Mouse (Mus musculus) right cerebral cortex, postnatal 4 days (tissue): ENCODE measurements at regions not wholly inside any gene's neighbourhood (a gene's known extent, or its start where the extent isn't known, plus 50 kb on each side); places are given as distances from the start of the nearest gene placed in this dataset.
"Not testable (repeated sequence)": the region's sequence is repeated elsewhere in the genome, so short reads cannot be mapped to it uniquely, and the experiment has no call there.

Experiments
- DNase-seq: peaks from one replicate; pipeline ENCODE4 v3.0.0-alpha.2; 2022

GRCm38 (mm10) chr6:143439484-143439883 is 272.5 kb downstream of the Etnk1 start:
- no peak for DNase-seq

GRCm38 (mm10) chr6:143440237-143440950 is 273.4 kb downstream of the Etnk1 start:
- DNase-seq, result no peak

GRCm38 (mm10) chr6:143442361-143442760 is 275.3 kb downstream of the Etnk1 start:
- no peak for DNase-seq

- no peak for DNase-seq
These were observed 276.4 kb downstream of the Etnk1 start for GRCm38 (mm10) chr6:143443446-143443845.

GRCm38 (mm10) chr6:143444782-143445181 is 277.8 kb downstream of the Etnk1 start:
- no peak for DNase-seq

GRCm38 (mm10) chr6:143445834-143446552 is 279.0 kb downstream of the Etnk1 start:
- DNase-seq, result no peak

GRCm38 (mm10) chr6:143447060-143447459 is 280.0 kb downstream of the Etnk1 start:
- DNase-seq, result no peak

- no peak for DNase-seq
These were observed 282.1 kb downstream of the Etnk1 start for GRCm38 (mm10) chr6:143449071-143449470.

- no peak for DNase-seq
These were observed 284.8 kb downstream of the Etnk1 start for GRCm38 (mm10) chr6:143451869-143452268.

- no peak for DNase-seq
These were observed 287.7 kb downstream of the Etnk1 start for GRCm38 (mm10) chr6:143454695-143455218.

- DNase-seq, result no peak
These were observed 298.0 kb downstream of the Etnk1 start for GRCm38 (mm10) chr6:143464907-143465537.

GRCm38 (mm10) chr6:143472676-143473075 is 305.7 kb downstream of the Etnk1 start:
- not testable (repeated sequence) for DNase-seq

GRCm38 (mm10) chr6:143474396-143474795 is 307.4 kb downstream of the Etnk1 start:
- DNase-seq, result no peak

GRCm38 (mm10) chr6:143475296-143475695 is 308.3 kb downstream of the Etnk1 start:
- DNase-seq, result no peak

GRCm38 (mm10) chr6:143477396-143477795 is 310.4 kb downstream of the Etnk1 start:
- no peak for DNase-seq

GRCm38 (mm10) chr6:143479239-143479638 is 312.2 kb downstream of the Etnk1 start:
- no peak for DNase-seq

- no peak for DNase-seq
These were observed 312.8 kb downstream of the Etnk1 start for GRCm38 (mm10) chr6:143479701-143480388.

- no peak for DNase-seq
These were observed 315.3 kb downstream of the Etnk1 start for GRCm38 (mm10) chr6:143482272-143482671.

GRCm38 (mm10) chr6:143482868-143483267 is 315.8 kb downstream of the Etnk1 start:
- no peak for DNase-seq

GRCm38 (mm10) chr6:143484941-143485340 is 317.9 kb downstream of the Etnk1 start:
- no peak for DNase-seq

GRCm38 (mm10) chr6:143487003-143487402 is 320.0 kb downstream of the Etnk1 start:
- no peak for DNase-seq

GRCm38 (mm10) chr6:143490019-143490418 is 323.0 kb downstream of the Etnk1 start:
- DNase-seq, result no peak

- no peak for DNase-seq
These were observed 324.4 kb downstream of the Etnk1 start for GRCm38 (mm10) chr6:143491380-143491779.
